ENCODE assay signal across 18 mouse cellular contexts in genomic region chr17:5992866-5993580, GRCm38 (mm10). TPM values are rescaled to one million over a fixed set of nuclear protein-coding genes. Genes with fewer than 3 reads are reported as not detected.
A peak's percentile ranks its signal among the peaks of the same experiment; 100 is the strongest.
DNase-seq lines count a peak whose midpoint lies in the region; ATAC-seq and TF ChIP-seq lines count a peak whose summit lies in the region.
"Had no signal": no experiment of that assay in that cellular context is flagged by ENCODE, and none has a peak within 500 bp of the region (broad histone marks: within the 10 kb centered on the region; RNA-seq: fewer than 3 reads in every experiment).

No protein-coding gene starts in this region.

- no peaks in the 10 kb centered on the region for H3K27me3 ChIP-seq in intestine, postnatal 0 days (replicated peaks; ENCODE audit: control insufficient read depth, insufficient read depth, low read length)
- no peaks in the 10 kb centered on the region for H3K27me3 ChIP-seq in intestine, embryonic 15.5 days (replicated peaks)
- no peaks in the 10 kb centered on the region for H3K27me3 ChIP-seq in MEL (ENCODE audit: control insufficient read depth in 1 of 2, insufficient read depth in 2 of 2, low read length in 2 of 2)
- H3K27me3 ChIP-seq in hindbrain, embryonic 16.5 days (replicated peaks; ENCODE audit: control insufficient read depth, insufficient read depth, low read length), result no peaks in the 10 kb centered on the region
- H3K27me3 ChIP-seq: liver, embryonic 13.5 days; stomach, embryonic 15.5 days had no signal

- no peak for TF ChIP-seq RAD21 in MEL (IDR thresholded peaks at IDR 0.05; ENCODE audit: low read depth, low read length)

- no peak overlapping the region for H3K4me3 ChIP-seq in intestine, postnatal 0 days (ENCODE audit: low read depth, low read length)
- H3K4me3 ChIP-seq in intestine, embryonic 15.5 days (replicated peaks), result no peak overlapping the region
- no peak overlapping the region for H3K4me3 ChIP-seq in MEL (ENCODE audit: control insufficient read depth in 1 of 2, insufficient read depth in 1 of 2, low read depth in 2 of 2, low read length in 2 of 2)
- no peak overlapping the region for H3K4me3 ChIP-seq in hindbrain, embryonic 16.5 days (ENCODE audit: low read length)
- H3K4me3 ChIP-seq: embryonic facial prominence, embryonic 10.5 days; limb, embryonic 10.5 days; liver, embryonic 13.5 days; stomach, embryonic 15.5 days had no signal

- no peak overlapping the region for H3K9ac ChIP-seq in intestine, postnatal 0 days (ENCODE audit: low read depth, low read length)
- H3K9ac ChIP-seq in intestine, embryonic 15.5 days, result no peak overlapping the region
- H3K9ac ChIP-seq in MEL (ENCODE audit: control insufficient read depth, low read depth, low read length, poor library complexity, severe bottlenecking), result no peak overlapping the region
- no peak overlapping the region for H3K9ac ChIP-seq in hindbrain, embryonic 16.5 days (ENCODE audit: low read depth, low read length)
- H3K9ac ChIP-seq: hindbrain, embryonic 14.5 days; liver, embryonic 13.5 days; stomach, embryonic 15.5 days had no signal

- peaks cover 16% of the 10 kb centered on the region; the same call in 1 of the 2 replicates for H3K36me3 ChIP-seq in intestine, postnatal 0 days (ENCODE audit: control insufficient read depth, insufficient read depth)
- peaks cover 5% of the 10 kb centered on the region; the same call in 1 of the 2 replicates for H3K36me3 ChIP-seq in intestine, embryonic 15.5 days
- no peaks in the 10 kb centered on the region for H3K36me3 ChIP-seq in MEL (ENCODE audit: control insufficient read depth in 1 of 2, insufficient read depth in 2 of 2, low read length in 2 of 2)
- no peaks in the 10 kb centered on the region for H3K36me3 ChIP-seq in hindbrain, embryonic 16.5 days (ENCODE audit: control insufficient read depth, insufficient read depth, low read length)
- H3K36me3 ChIP-seq: embryonic facial prominence, embryonic 10.5 days; limb, embryonic 10.5 days; liver, embryonic 13.5 days; stomach, embryonic 15.5 days had no signal

- ATAC-seq in intestine, postnatal 0 days, result no peak
- no peak for ATAC-seq in intestine, embryonic 15.5 days
- peak; percentile 55 for ATAC-seq in granulocyte monocyte progenitor cell, adult 5-6 weeks (replicated peaks; ENCODE audit: poor library complexity, severe bottlenecking)
- ATAC-seq in hindbrain, embryonic 16.5 days, result no peak

- intact Hi-C loops in heart, postnatal 36 days (cut with DNase I), result no loop called here

- no peaks in the 10 kb centered on the region for H3K9me3 ChIP-seq in intestine, postnatal 0 days (ENCODE audit: control insufficient read depth)
- no peaks in the 10 kb centered on the region for H3K9me3 ChIP-seq in intestine, embryonic 15.5 days
- no peaks in the 10 kb centered on the region for H3K9me3 ChIP-seq in MEL (replicated peaks; ENCODE audit: insufficient read depth, low read length)
- H3K9me3 ChIP-seq in hindbrain, embryonic 16.5 days (ENCODE audit: control insufficient read depth, low read length), result no peaks in the 10 kb centered on the region
- H3K9me3 ChIP-seq: embryonic facial prominence, embryonic 10.5 days; limb, embryonic 10.5 days; liver, embryonic 13.5 days; stomach, embryonic 15.5 days had no signal

- H3K79me2 ChIP-seq in MEL (ENCODE audit: control insufficient read depth, insufficient read depth, low read length, poor library complexity), result no peaks in the 10 kb centered on the region

- 0 out of 2 replicates have a peak, but pooled peaks have one; percentile 8 for TF ChIP-seq CTCF in intestine, postnatal 0 days (IDR thresholded peaks at IDR 0.05; ENCODE audit: low read depth)
- no peak for TF ChIP-seq CTCF in MEL (IDR thresholded peaks at IDR 0.05 in 2 of 3, conservative IDR thresholded peaks at IDR 0.05 in 1 of 3; ENCODE audit: control insufficient read depth in 1 of 3, insufficient read depth in 1 of 3, low read depth in 2 of 3, low read length in 3 of 3, poor library complexity in 1 of 3, severe bottlenecking in 1 of 3)

- no peak overlapping the region for H3K4me2 ChIP-seq in intestine, postnatal 0 days (replicated peaks; ENCODE audit: low read depth)
- H3K4me2 ChIP-seq in intestine, embryonic 15.5 days (replicated peaks), result no peak overlapping the region
- no peak overlapping the region for H3K4me2 ChIP-seq in hindbrain, embryonic 16.5 days (ENCODE audit: low read length)
- H3K4me2 ChIP-seq: hindbrain, embryonic 14.5 days; liver, embryonic 13.5 days; stomach, embryonic 15.5 days had no signal

- TF ChIP-seq POLR2A in MEL (IDR thresholded peaks at IDR 0.05; ENCODE audit: control insufficient read depth in 1 of 2, insufficient read depth in 1 of 2, low read depth in 1 of 2, low read length in 2 of 2, poor library complexity in 1 of 2), result no peak

- no peak for TF ChIP-seq EP300 in MEL (IDR thresholded peaks at IDR 0.05; ENCODE audit: low read depth in 1 of 2, low read length in 2 of 2)

- 78% methylated on average over 5 of the region's 5 CpGs for WGBS in intestine, postnatal 0 days
- 83% methylated on average over 5 of the region's 5 CpGs for WGBS in intestine, embryonic 15.5 days
- WGBS in hindbrain, embryonic 16.5 days, result 79% methylated on average over 5 of the region's 5 CpGs

- no peak overlapping the region for H3K27ac ChIP-seq in intestine, postnatal 0 days (ENCODE audit: low read depth, low read length)
- no peak overlapping the region for H3K27ac ChIP-seq in intestine, embryonic 15.5 days
- H3K27ac ChIP-seq in MEL (ENCODE audit: control insufficient read depth, low read depth, low read length), result peak overlapping the region; percentile 20; the same call in 1 of the 2 replicates
- H3K27ac ChIP-seq in hindbrain, embryonic 16.5 days (ENCODE audit: low read depth, low read length), result no peak overlapping the region
- H3K27ac ChIP-seq: embryonic facial prominence, embryonic 10.5 days; hindbrain, embryonic 14.5 days; limb, embryonic 10.5 days; liver, embryonic 13.5 days had no signal

- DNase-seq in 416B (ENCODE audit: low read depth) (peak; percentile 82), MEL (ENCODE audit: low read depth, low spot score) (peak; percentile 38)
- no peak for DNase-seq in heart, postnatal 36 days
- DNase-seq: adrenal gland, adult 8-10 months; cerebellum, postnatal 25 days; gastrocnemius, postnatal 25 days; kidney, adult 8-10 months; liver, embryonic 13.5 days; lung, postnatal 10 days; spleen, adult 18-20 months had no signal

- no peaks in the 10 kb centered on the region for H3K4me1 ChIP-seq in intestine, postnatal 0 days (replicated peaks; ENCODE audit: control insufficient read depth, insufficient read depth, low read length)
- H3K4me1 ChIP-seq in intestine, embryonic 15.5 days (replicated peaks), result 0 out of 2 replicates have a peak, but pooled peaks cover 3% of the 10 kb centered on the region
- peaks cover 5 to 7% of the 10 kb centered on the region in 2 experiments; a peak in 2 of 4 replicates for H3K4me1 ChIP-seq in MEL (ENCODE audit: control insufficient read depth in 1 of 2, insufficient read depth in 2 of 2, low read length in 2 of 2)
- H3K4me1 ChIP-seq in hindbrain, embryonic 16.5 days (ENCODE audit: control insufficient read depth, insufficient read depth, low read depth, low read length), result peaks cover 4% of the 10 kb centered on the region; the same call in 1 of the 2 replicates

TF ChIP-seq in MEL, 35 proteins besides CTCF, POLR2A, EP300 and RAD21:
- TF ChIP-seq GABPA (IDR thresholded peaks at IDR 0.05; ENCODE audit: low read depth, low read length) (no peak), ZC3H11A (IDR thresholded peaks at IDR 0.05; ENCODE audit: low read depth, low read length) (no peak), UBTF (IDR thresholded peaks at IDR 0.05; ENCODE audit: borderline replicate concordance, insufficient read depth, low read depth, low read length) (no peak), JUND (IDR thresholded peaks at IDR 0.05; ENCODE audit: low read depth, low read length) (no peak), SMC3 (IDR thresholded peaks at IDR 0.05; ENCODE audit: low read depth, low read length) (no peak), E2F4 (IDR thresholded peaks at IDR 0.05; ENCODE audit: borderline replicate concordance, low read depth, low read length) (no peak), CHD1 (IDR thresholded peaks at IDR 0.05; ENCODE audit: low read depth, low read length) (no peak), CHD2 (IDR thresholded peaks at IDR 0.05; ENCODE audit: low read length) (no peak)

RNA-seq across cellular contexts. Expression of gene Synj2, which starts 51.9 kb away (rescaled TPM):
- 2.1 and 2.6 TPM in 2 replicates for polyA plus RNA-seq in intestine, postnatal 0 days (2015; fragmentation: Nextera tagmentation; extraction: Ambion mirVana)
- 4.8 and 4.9 TPM in 2 replicates for polyA plus RNA-seq in intestine, embryonic 15.5 days (2015; fragmentation: Nextera tagmentation; extraction: Ambion mirVana)
- total RNA-seq in MEL (2012; rRNA removed), result 1.2 and 1.8 TPM in 2 replicates
- polyA plus RNA-seq in MEL (2012; ENCODE audit: insufficient read depth in 1 of 2, insufficient read length in 2 of 2, low read depth in 1 of 2, low replicate concordance in 2 of 2, missing spikeins in 1 of 2), result 1 to 10 TPM in 1 of 2 experiments, not detected in 1; 2.5 TPM
- total RNA-seq in granulocyte monocyte progenitor cell, adult 5-6 weeks (2014; fragmentation: Nextera tagmentation), result 11.2 and 14.4 TPM in 2 replicates
- total RNA-seq in granulocyte monocyte progenitor cell, adult 5-6 weeks (2017), result 9.3 and 11.6 TPM in 2 replicates
- polyA plus RNA-seq in hindbrain, embryonic 16.5 days (2015; fragmentation: Nextera tagmentation; extraction: Ambion mirVana), result 1.9 and 2.1 TPM in 2 replicates
- total RNA-seq in heart, postnatal 36 days (2021), result 10 to 100 TPM; 55.5 to 57.9 TPM

Comparison
In these comparisons a context has a peak if more than half of its experiments do, and no peak if none do; other contexts are left out.
1. DNase-seq: peak in 416B (single experiment) and MEL (single experiment); none in heart, postnatal 36 days (0 of 2).